Mouse (Mus musculus) urinary bladder, postnatal 14 days (tissue): Measurements from ENCODE around the gene Nfkbid.
A peak's percentile ranks its signal among the peaks of the same experiment; 100 is the strongest.
"Not testable (repeated sequence)": the region's sequence is repeated elsewhere in the genome, so short reads cannot be mapped to it uniquely, and the experiment has no call there.

Experiments used
- DNase-seq: peaks from one replicate; pipeline ENCODE4 v3.0.0; 2021; ENCODE audit warnings: low spot score

Nfkbid gene

GRCm38 (mm10) chr7:30464816-30465300, 43.3 kb downstream of the Nfkbid start:
- DNase-seq: no peak

DNA sequence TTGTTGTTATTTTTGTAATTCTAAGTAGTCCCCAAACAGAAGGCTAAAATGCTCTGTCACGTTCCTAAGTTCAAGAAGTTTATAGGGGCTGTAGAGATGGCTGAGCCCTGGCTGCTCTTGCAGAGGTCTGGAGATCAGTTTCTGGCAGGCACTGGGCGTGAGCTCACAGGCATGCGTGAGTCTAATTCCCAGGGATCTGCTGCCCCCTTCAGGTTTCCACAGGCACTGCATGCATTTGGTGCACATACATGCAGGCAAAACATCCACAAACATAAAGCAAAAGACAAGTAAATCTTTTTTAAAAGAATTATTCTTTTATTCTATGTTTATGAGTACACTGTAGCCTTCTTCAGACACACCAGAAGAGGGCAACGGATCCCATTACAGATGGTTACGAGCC, 50.9 kb downstream of the Nfkbid start:
- DNase-seq: peak; percentile 15

- DNase-seq: no peak
Observed at GRCm38 (mm10) chr7:30474999-30475398, 53.5 kb downstream of the Nfkbid start.

- DNase-seq: not testable (repeated sequence)
Observed at GRCm38 (mm10) chr7:30476136-30476535, 54.6 kb downstream of the Nfkbid start.

DNA sequence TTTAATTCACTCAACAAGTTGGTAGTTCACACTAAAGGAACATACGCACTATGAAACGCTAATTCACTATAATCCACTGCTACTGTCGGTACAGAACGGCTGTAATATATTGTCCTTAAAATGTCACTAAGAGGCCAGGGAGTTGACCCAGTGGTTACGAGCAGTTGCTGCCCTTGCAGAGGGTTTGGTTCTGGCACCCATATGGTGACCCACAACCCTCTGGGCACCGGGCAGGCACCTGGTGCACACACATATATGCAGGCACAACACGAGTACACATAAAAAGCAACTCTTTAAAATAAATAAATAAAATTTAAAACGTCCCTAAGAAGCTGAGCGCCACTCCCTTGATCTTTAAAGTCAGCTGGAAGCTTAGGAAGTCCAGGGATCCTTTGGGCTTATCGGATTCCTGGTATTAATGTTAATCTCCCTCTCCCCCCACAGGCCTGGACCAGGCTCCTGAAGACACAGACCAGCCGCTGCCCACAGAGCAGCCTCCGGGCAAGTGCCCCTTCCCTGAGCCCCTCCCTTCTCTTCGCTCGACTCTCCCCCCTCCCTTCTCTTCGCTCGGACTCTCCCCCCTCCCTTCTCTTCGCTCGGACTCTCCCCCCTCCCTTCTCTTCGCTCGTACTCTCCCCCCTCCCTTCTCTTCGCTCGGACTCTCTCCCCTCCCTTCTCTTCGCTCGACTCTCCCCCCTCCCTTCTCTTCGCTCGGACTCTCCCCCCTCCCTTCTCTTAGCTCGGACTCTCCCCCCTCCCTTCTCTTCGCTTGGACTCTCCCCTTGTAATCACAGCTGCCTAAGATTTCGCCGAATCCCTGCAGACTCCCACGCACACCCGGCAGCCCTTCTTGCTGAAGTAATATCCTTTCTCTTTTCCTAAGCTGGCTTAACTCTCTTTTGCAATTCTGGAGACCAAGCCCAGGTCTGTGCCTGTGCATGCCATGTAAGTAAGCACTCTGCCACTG, 56.2 kb downstream of the Nfkbid start:
- no peak for DNase-seq
